Mouse (Mus musculus) urinary bladder, postnatal 25 days (tissue): ENCODE data around the gene 1700018B08Rik.
A peak's percentile ranks its signal among the peaks of the same experiment; 100 is the strongest.

Source experiments
- DNase-seq: peaks from one replicate; pipeline ENCODE4 v3.0.0; 2022; ENCODE audit warnings: low spot score

Gene 1700018B08Rik

GRCm38 (mm10) chr8:121544276-121544785 is at the start of gene 1700018B08Rik:
1700018B08Rik (minus strand) TSS chr8:121544320.
- DNase-seq, result no peak

GRCm38 (mm10) chr8:121593293-121593692 is 49.2 kb upstream of the 1700018B08Rik start:
- no peak for DNase-seq

- no peak for DNase-seq
These were observed 47.3 kb upstream of the 1700018B08Rik start for GRCm38 (mm10) chr8:121591178-121592066.

- peak; percentile 97 for DNase-seq
These were observed 46.4 kb upstream of the 1700018B08Rik start, which contains the start of gene Map1lc3b for GRCm38 (mm10) chr8:121590203-121591177. Map1lc3b (plus strand) TSS chr8:121590361.

GRCm38 (mm10) chr8:121589205-121589726 is 45.1 kb upstream of the 1700018B08Rik start:
- DNase-seq, result no peak

GRCm38 (mm10) chr8:121588750-121589149 is 44.6 kb upstream of the 1700018B08Rik start:
- DNase-seq, result no peak

GRCm38 (mm10) chr8:121585159-121585825 is 41.2 kb upstream of the 1700018B08Rik start:
- peak; percentile 99 for DNase-seq

- no peak for DNase-seq
These were observed 40.6 kb upstream of the 1700018B08Rik start for GRCm38 (mm10) chr8:121584730-121585129.

GRCm38 (mm10) chr8:121583653-121584052 is 39.5 kb upstream of the 1700018B08Rik start:
- DNase-seq, result no peak

GRCm38 (mm10) chr8:121580465-121580864 is 36.3 kb upstream of the 1700018B08Rik start:
- DNase-seq, result no peak

- peak; percentile 94 for DNase-seq
These were observed 34.7 kb upstream of the 1700018B08Rik start, which contains the start of gene Fbxo31 for GRCm38 (mm10) chr8:121578676-121579451. Fbxo31 (minus strand) TSS chr8:121578806.

- no peak for DNase-seq
These were observed 33.9 kb upstream of the 1700018B08Rik start for GRCm38 (mm10) chr8:121577751-121578675.

GRCm38 (mm10) chr8:121575661-121576060 is 31.5 kb upstream of the 1700018B08Rik start:
- no peak for DNase-seq

- peak; percentile 70 for DNase-seq
These were observed 29.2 kb upstream of the 1700018B08Rik start for GRCm38 (mm10) chr8:121573275-121573674.

- DNase-seq, result no peak
These were observed 28.0 kb upstream of the 1700018B08Rik start for GRCm38 (mm10) chr8:121572121-121572520.

GRCm38 (mm10) chr8:121570801-121571200 is 26.7 kb upstream of the 1700018B08Rik start:
- no peak for DNase-seq

GRCm38 (mm10) chr8:121570335-121570734 is 26.2 kb upstream of the 1700018B08Rik start:
- no peak for DNase-seq

- no peak for DNase-seq
These were observed 24.2 kb upstream of the 1700018B08Rik start for GRCm38 (mm10) chr8:121568321-121568720.

- no peak for DNase-seq
These were observed 19.6 kb upstream of the 1700018B08Rik start for GRCm38 (mm10) chr8:121563701-121564100.
